Mouse (Mus musculus): ENCODE data around the gene Bmyc.
"Not testable (repeated sequence)": the region's sequence is repeated elsewhere in the genome, so short reads cannot be mapped to it uniquely, and the experiment has no call there.

Bmyc gene

GRCm38 (mm10) chr2:25717222-25717621, 10.7 kb downstream of the Bmyc start:
- DNase-seq (ENCODE audit: low read depth, low spot score) = no peak

GRCm38 (mm10) chr2:25733199-25733930, 26.8 kb downstream of the Bmyc start:
- DNase-seq (ENCODE audit: low read depth, low spot score) = no peak

GRCm38 (mm10) chr2:25736709-25737108, 30.2 kb downstream of the Bmyc start, which contains the start of gene Obp2b:
Gene Obp2b, plus strand, starts transcription at chr2:25737009.
- DNase-seq (ENCODE audit: low read depth, low spot score) = not testable (repeated sequence)

- DNase-seq (ENCODE audit: low read depth, low spot score) = no peak
Measured at GRCm38 (mm10) chr2:25741671-25742070, 35.1 kb downstream of the Bmyc start.

GRCm38 (mm10) chr2:25754201-25754600, 47.7 kb downstream of the Bmyc start:
- DNase-seq (ENCODE audit: low read depth, low spot score) = no peak

All from embryo, embryonic 11.5 days (tissue).